Mouse (Mus musculus) R1 (cell line): ENCODE measurements around the gene Cep131.
A peak's percentile ranks its signal among the peaks of the same experiment; 100 is the strongest.

Source experiments
- DNase-seq: peaks from one replicate; pipeline ENCODE4 v3.0.0-alpha.2; 2018; ENCODE audit warnings: low read depth, low spot score

Gene Cep131

GRCm38 (mm10) chr11:120098588-120099511, 12.2 kb upstream of the Cep131 start, which contains the start of the genes Tepsin and Ndufaf8:
Gene Tepsin, minus strand, starts transcription at chr11:120098731.
Gene Ndufaf8, plus strand, starts transcription at chr11:120098928.
- DNase-seq: peak; percentile 98

DNA sequence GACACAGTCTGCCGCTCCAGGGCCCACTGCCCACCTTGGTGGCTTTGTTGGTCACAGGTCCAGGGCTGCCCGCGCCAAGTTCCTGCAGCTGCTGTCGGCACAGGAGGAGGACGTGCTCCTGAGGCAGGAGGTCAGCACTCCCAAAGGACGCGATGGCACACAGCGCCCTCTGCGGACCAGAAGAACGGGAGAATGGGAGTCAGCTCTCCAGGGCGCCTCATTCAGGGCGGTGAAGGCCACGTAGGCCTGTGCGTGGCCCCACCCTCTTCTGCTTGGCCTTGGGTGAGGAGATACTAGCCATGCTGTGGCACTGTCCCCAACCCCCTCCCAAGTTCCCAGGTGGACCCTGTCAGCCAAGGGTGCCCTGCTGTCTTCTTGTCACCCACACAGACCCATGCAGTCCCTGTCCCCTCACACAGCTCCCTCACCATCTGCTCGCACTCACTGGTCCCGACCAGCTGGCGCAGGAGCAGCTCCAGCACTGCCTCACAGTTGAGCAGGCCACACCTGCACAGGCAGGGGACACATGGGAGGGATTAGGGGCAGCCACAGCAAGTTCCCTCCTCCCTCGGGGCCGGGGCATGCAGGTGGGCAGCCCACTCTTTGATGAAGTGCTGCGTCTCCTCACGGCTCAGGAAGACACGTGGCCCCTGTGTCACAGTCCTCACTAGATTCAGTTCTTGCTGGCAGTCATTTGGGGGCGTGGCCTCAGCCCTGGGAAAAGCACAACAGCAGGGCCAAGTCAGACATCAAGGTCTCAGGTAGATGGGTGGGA, 6.4 kb upstream of the Cep131 start:
- peak; percentile 61 for DNase-seq

DNA sequence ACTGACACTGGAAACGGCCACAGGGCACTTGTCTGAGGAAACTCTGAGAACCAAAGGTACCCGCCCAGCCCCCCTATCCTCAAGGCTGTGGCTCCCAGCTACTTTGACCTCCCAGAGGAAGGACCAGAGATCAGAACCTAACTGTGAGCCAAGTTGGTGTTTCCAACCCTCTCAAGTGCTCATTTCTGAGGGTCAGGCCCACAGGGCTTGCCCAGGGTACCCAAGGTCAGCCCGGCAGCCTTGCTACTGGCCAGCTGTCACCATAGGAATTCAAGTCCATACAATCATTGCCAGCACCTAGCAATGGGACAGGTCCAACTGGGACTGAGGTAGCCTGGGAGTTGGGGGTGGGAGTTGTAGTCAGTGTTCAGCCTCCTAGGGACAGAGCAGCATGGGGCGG, 4.0 kb upstream of the Cep131 start:
- no peak for DNase-seq

GRCm38 (mm10) chr11:120085891-120086627, 568 bp downstream of the Cep131 start:
- DNase-seq: no peak

- DNase-seq: no peak
These were observed 6.3 kb downstream of the Cep131 start for GRCm38 (mm10) chr11:120080282-120080681.

DNA sequence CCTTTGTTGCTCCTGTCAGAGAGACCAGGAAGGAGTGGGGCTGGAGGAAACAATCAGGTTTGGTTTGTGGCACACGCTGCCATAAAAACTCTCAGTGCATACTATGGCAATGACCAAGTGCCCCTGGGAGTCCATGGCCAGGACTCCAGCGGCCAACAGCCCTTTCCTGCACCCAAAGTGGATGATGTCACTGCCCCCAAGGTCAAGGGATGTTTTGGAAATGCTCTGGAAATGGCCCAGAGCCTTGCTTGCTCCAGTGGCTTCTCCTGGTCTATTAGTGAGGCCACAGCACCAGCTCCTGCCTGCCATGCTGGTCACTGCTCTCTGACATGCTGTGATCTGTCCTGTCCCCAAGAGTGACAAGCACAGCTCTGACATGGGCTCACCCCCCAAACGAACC, 10.4 kb downstream of the Cep131 start:
- no peak for DNase-seq

- DNase-seq: no peak
These were observed 13.5 kb downstream of the Cep131 start for GRCm38 (mm10) chr11:120072986-120073647.

- no peak for DNase-seq
These were observed 14.8 kb downstream of the Cep131 start for GRCm38 (mm10) chr11:120071731-120072320.

GRCm38 (mm10) chr11:120071065-120071464, 15.6 kb downstream of the Cep131 start:
- no peak for DNase-seq

GRCm38 (mm10) chr11:120070286-120070930, 16.2 kb downstream of the Cep131 start:
- no peak for DNase-seq

GRCm38 (mm10) chr11:120069261-120069660, 17.4 kb downstream of the Cep131 start:
- DNase-seq: peak; percentile 32

- DNase-seq: peak; percentile 71
These were observed 18.8 kb downstream of the Cep131 start for GRCm38 (mm10) chr11:120067834-120068233.

DNA sequence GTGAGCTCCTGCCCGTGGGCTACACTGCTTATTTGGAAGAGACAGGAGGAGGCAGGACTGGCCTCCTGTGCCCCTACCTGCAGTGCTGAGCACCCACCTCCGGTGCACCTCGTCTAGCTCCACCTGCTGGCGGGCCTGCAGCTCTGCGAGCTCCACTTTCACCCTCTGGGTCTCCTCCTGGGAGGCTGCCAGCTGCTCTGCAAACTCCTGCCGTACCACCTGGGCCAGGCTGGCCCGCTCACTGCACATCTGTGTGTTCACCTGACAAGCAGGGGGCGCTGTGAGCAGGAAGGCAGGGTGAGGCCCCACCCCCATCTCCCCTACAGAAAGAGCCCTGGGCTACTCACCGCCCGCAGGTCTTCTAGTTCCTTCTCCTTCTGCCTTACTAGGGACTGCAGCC, 21.3 kb downstream of the Cep131 start:
- DNase-seq: peak; percentile 93

DNA sequence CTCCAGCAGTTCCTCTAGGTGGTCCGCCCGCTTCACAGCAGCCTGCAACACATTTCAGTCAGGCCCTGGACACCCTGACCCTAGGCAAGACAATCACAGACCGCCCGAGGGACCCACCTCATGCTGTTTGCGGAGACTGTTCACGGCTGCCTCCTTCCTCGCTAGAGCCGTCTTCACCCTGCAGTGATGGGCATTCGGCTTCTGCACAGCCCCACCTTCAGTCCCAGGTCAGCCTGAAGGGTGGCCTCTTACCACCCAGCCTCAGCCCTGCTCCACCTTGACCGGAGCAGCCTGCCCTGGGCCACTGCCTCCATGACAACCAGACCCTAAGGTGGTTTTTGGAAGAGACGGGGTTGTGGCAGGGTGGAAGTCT, 22.0 kb downstream of the Cep131 start:
- no peak for DNase-seq

DNA sequence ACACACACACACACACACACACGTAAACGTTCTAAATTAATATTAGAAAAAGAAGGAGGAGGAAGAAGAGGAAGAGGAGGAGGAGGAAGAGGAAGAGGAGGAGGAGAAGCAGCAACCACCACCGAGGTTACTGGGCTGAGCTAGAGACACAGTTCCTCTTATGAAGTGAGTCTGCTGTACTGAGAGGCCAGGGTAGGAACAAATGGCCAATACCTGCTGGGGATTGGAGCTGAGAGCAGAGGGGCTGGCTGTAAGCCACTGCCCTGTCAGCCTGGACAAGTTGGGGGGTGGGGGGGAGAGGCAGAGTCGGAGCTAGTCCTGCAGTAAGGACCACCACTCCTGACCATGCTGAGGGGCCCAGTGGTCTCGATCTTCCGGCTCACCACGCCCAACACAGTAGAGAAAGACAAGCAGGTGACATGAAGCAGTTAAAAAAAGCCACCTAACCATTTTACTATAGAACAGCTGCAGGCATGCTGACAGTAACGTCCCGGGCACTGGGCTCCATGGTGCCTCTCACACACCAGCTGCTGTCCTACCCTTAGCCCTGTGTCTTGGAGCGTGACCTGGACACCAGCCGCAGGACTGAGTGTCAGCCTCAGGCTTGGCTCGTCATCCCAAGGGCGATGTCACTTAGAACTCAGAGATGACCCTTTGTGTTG, 22.5 kb downstream of the Cep131 start:
- DNase-seq: no peak

DNA sequence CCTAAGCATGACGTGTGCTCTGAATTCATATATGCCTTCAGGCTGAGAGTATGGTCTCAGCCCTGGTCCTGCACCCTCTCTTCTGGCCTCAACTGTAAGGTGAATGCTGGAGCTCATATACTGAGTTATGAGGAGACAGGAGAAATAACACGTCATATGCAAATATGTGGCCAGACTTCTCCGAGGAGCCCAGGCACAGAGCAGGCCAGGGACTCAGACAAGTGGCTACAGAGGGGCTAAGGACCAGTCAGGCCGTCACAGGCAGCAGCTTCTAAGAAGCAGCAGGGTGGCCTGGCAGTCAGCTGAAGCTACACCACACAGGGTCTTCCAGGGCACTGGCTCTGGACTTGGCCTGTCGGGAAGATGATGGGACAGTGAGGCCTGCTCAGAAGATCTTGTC, 23.3 kb downstream of the Cep131 start:
- DNase-seq: no peak

GRCm38 (mm10) chr11:120060634-120061033, 26.0 kb downstream of the Cep131 start:
- DNase-seq: no peak

DNA sequence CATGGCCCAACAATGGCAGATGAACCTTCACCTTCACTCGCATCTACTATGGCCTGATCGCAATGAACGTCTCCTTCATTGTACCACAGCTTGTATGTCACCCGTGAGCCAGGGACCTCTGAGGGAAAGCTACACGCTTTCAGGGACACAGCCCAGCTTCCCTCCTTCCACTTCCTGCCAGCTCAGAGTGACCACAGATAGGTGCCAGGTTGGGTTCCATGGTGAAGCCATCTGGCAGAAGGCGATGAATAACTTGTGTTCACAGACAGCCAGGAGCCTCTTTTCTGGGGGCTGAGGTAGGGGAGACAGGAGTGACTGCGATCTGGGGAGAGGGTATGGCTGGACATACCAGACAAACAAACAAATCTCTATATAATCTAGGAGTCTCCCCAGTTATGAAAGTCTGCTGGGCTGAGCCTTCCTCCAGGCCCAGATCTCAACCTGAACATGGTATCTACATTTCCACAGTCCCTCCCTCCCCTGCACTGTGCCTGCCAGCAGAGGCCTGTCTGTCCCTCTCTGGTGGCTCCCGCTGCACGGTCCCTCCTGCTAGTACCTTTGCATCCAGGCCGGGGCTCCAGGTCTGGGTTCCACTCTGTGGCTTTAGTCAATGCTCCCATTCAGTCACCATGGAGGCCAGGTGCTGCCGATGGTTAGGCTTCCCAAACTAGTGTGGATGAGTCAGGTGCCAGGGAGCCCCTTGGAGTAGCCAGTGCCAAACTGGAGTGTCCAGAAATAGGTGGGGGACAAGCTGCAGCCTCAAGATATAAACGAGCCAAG, 30.5 kb downstream of the Cep131 start:
- DNase-seq: no peak

DNA sequence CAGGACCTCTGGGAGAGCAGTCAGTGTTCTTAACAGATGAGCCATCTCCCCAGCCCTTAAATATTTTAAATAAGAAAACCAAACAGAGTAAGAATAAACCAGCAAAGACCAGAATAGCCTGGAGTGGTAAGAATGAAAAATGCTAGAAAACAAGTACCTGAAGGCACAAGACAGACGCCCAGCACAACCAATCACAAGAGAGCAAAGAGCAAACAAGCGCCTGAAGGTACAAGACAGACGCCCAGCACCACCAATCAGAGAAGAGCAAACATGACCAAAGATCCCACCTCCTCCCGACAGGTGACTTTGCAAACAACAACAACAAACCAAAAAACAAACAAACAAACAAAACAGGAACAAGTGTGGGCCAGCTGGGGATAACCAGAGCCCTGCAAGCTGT, 32.8 kb downstream of the Cep131 start:
- peak; percentile 61 for DNase-seq
